Mouse (Mus musculus): Measurements from ENCODE around the gene Pih1d1.

- TF ChIP-seq CTCF (IDR thresholded peaks at IDR 0.05; ENCODE audit: low read depth), result no peak
- no peak for TF ChIP-seq EP300 (IDR thresholded peaks at IDR 0.05; ENCODE audit: low read depth)
Observed at GRCm38 (mm10) chr7:45126844-45127699, 27.0 kb upstream of the Pih1d1 start.

All from heart, postnatal 0 days (tissue).